Mouse (Mus musculus): Measurements from ENCODE around the gene Eef1akmt2.

DNA sequence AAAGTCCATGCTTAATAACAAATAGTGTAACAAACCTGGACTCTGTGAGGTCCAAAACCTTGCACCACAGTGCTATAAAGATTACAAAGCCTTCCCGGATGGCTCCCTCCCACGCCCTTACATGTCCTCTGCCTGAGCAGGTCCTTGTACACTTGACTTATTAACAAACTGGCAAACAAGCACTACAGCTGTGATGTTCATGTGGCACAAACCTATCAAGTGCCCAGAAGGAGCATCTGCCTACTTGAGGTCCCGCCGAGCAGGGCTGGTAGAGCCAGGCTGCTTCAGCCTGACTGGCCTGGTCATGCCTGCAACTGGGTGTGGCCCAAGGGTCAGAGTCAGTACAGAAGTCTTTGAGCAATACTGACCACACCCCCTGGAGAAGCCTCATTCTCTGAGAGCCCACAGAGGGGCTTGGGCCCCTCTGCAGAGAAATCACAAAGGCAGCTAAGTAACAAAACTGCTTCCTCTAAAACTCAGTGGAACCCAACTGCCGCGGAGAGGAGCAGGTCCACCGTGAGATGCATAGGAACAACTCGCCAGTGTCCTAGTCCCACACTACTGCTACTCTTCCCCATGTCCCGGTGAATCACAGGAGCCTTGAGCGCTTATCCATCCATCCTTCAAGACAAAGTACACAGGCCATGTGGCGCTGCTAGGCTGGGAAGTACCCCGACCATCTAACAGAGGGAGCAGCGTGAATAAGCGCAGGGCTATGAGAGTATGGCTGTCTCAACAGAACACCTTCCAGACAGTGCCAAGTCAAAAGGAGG, 61.8 kb downstream of the Eef1akmt2 start:
- no peak for TF ChIP-seq CTCF (IDR thresholded peaks at IDR 0.05; ENCODE audit: borderline replicate concordance, insufficient read depth, low read length)
- no peak for TF ChIP-seq POLR2A (IDR thresholded peaks at IDR 0.05; ENCODE audit: low read depth, low read length)
